Mouse (Mus musculus) neural tube, embryonic 14.5 days (tissue): ENCODE results near the gene Ctsh. TPM values are rescaled to one million over a fixed set of nuclear protein-coding genes. Genes with fewer than 3 reads are reported as not detected.

Source experiments
- ATAC-seq: fragments of 200-750 bp; cut with Nextera tagmentation; 2 replicates; pipeline ENCODE4 v1.8.0; 2017; ENCODE audit warnings: low read depth, mild to moderate bottlenecking, moderate TSS enrichment, moderate library complexity
- H3K27ac ChIP-seq: fragments of 300-500 bp; sonication (generic); 2 replicates; pipeline ENCODE4 v1.5.1; 2014; ENCODE audit warnings: low read depth, mild to moderate bottlenecking, control low read depth, low read length, moderate library complexity, mixed read lengths
- H3K27me3 ChIP-seq: fragments of 300-500 bp; sonication (generic); 2 replicates; pipeline ENCODE4 v1.6.1; 2014; ENCODE audit warnings: low read length; ENCODE audit not compliant: control insufficient read depth, insufficient read depth
- H3K36me3 ChIP-seq: fragments of 300-500 bp; sonication (generic); 2 replicates; pipeline ENCODE4 v1.6.1; 2014; ENCODE audit warnings: low read length, mixed read lengths; ENCODE audit not compliant: control insufficient read depth, insufficient read depth
- H3K4me1 ChIP-seq: fragments of 300-500 bp; sonication (generic); 2 replicates; pipeline ENCODE4 v1.6.1; 2014; ENCODE audit warnings: low read length; ENCODE audit not compliant: control insufficient read depth, insufficient read depth
- H3K4me2 ChIP-seq: fragments of 300-500 bp; sonication (generic); 2 replicates; pipeline ENCODE4 v1.6.1; 2014; ENCODE audit warnings: mild to moderate bottlenecking, low read depth, low read length, control low read depth
- H3K4me3 ChIP-seq: fragments of 300-500 bp; sonication (generic); 2 replicates; pipeline ENCODE4 v1.5.1; 2014; ENCODE audit warnings: low read depth, low read length, control low read depth, mixed read lengths
- H3K9ac ChIP-seq: fragments of 300-500 bp; sonication (generic); replicated peaks from 2 replicates; pipeline ENCODE4 v1.6.1; 2014; ENCODE audit warnings: low read depth, mild to moderate bottlenecking, control low read depth, low read length, mixed read lengths
- H3K9me3 ChIP-seq: fragments of 300-500 bp; sonication (generic); 2 replicates; pipeline ENCODE4 v1.6.1; 2016; ENCODE audit warnings: low read length; ENCODE audit not compliant: control insufficient read depth
- WGBS: fragments of 180-500 bp; shearing (Covaris S2); extraction: QIAGEN DNeasy Blood & Tissue Kit; methylation state at CpG from one replicate; pipeline ENCODE4 v1.1.7; 2014; 5-methylcytosine and 5-hydroxymethylcytosine counted together
- polyA plus RNA-seq: library from polyadenylated mRNA; unstranded; fragments of >200 nt; fragmentation: Nextera tagmentation; extraction: Ambion mirVana; gene quantifications from 2 replicates; pipeline ENCODE4 v1.2.1, GENCODE M21; 2014

Ctsh gene
- polyA plus RNA-seq, 1 experiment from 2014 or later = 13.6 TPM

DNA sequence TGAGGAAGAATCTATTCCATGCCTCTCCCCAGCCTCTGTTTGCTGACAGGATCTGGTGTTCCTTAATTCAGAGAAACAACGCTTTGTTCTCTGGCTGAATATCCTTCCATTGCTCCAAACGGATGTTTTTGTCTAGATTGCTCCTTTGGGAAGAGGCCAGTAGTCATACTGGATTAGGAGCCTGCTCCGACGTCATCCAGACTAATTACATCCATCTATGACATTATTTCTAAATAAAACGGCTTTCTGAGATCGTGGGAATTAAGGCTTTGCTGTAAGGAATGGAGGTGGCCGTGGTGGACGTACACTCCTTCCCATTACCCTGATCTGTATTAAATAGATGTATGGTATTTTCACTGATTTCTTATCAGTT is 70.9 kb downstream of the Ctsh start:
- no peak overlapping the region for H3K4me2 ChIP-seq
- H3K4me1 ChIP-seq = no peaks in the 10 kb centered on the region
- no peak overlapping the region for H3K27ac ChIP-seq
- H3K27me3 ChIP-seq = no peaks in the 10 kb centered on the region
- peak; percentile 23; the same call in 1 of the 2 replicates for ATAC-seq
- no peak overlapping the region for H3K4me3 ChIP-seq
- 23% methylated on average over 8 of the region's 8 CpGs for WGBS
- no peak overlapping the region for H3K9ac ChIP-seq
- H3K36me3 ChIP-seq = no peaks in the 10 kb centered on the region
- H3K9me3 ChIP-seq = no peaks in the 10 kb centered on the region

Other genes with a start within 250 kb of the Ctsh start
- 10.6 and 22.3 TPM in 2 replicates for gene Rasgrf1, start 144.2 kb upstream of the Ctsh start, polyA plus RNA-seq
- gene Morf4l1, start 60.6 kb downstream of the Ctsh start, polyA plus RNA-seq = 565 and 602 TPM in 2 replicates
- 5.7 and 12.6 TPM in 2 replicates for gene Adamts7, start 108.9 kb downstream of the Ctsh start, polyA plus RNA-seq
- gene Tbc1d2b, start 216.7 kb downstream of the Ctsh start, polyA plus RNA-seq = 5.8 and 8.3 TPM in 2 replicates